Mouse (Mus musculus): Measurements from ENCODE around the gene Focad.

GRCm38 (mm10) chr4:88402884-88403283, 308.5 kb downstream of the Focad start:
- TF ChIP-seq TAL1 (IDR thresholded peaks at IDR 0.05; ENCODE audit: low read length) (no peak), GATA1 (IDR thresholded peaks at IDR 0.05; ENCODE audit: low read length) (no peak)
